Comparison of ENCODE assay signal across 15 mouse cellular contexts in the genomic region with DNA sequence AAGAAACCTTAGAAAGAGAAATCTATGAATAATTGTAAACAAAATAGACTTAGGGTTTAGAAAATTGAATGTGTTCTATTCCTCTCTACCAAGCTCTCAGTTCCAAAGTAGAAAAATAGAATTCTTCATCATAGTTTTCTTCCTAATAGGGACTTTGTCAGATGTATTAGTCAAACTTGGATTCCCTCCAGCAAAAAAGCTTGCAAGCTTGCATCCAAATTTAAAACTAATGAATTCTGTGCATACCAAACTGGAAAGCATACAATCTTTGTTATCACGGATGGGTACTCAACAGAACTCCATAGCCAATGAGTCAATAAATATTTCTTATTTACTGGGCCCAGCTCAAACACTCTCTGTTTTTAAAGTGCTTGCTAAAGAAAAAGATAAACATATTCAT.
"Had no signal": no experiment of that assay in that cellular context is flagged by ENCODE, and none has a peak within 500 bp of the region (broad histone marks: within the 10 kb centered on the region; RNA-seq: fewer than 3 reads in every experiment).

No protein-coding gene starts in this region.

- H3K4me1 ChIP-seq: limb, embryonic 10.5 days; liver, embryonic 15.5 days; neural tube, embryonic 13.5 days had no signal

- H3K27me3 ChIP-seq: liver, embryonic 15.5 days; neural tube, embryonic 13.5 days had no signal

- H3K27ac ChIP-seq: left cerebral cortex, adult 2 months; limb, embryonic 10.5 days; liver, embryonic 15.5 days; neural tube, embryonic 13.5 days had no signal

- H3K36me3 ChIP-seq: limb, embryonic 10.5 days; liver, embryonic 15.5 days; neural tube, embryonic 13.5 days had no signal

- H3K9ac ChIP-seq: liver, embryonic 15.5 days; neural tube, embryonic 13.5 days had no signal

- DNase-seq: kidney, adult 9 months; kidney, postnatal 14 days; lung, adult 2 months; lung, postnatal 36 days; midbrain, embryonic 14.5 days; retina, postnatal 1 day; right cerebral cortex, postnatal 4 days; spleen, adult 18-20 months; thymus, postnatal 36 days had no signal

- ATAC-seq: intestine, postnatal 0 days had no signal

- H3K9me3 ChIP-seq: limb, embryonic 10.5 days; liver, embryonic 15.5 days; neural tube, embryonic 13.5 days had no signal

- H3K4me3 ChIP-seq: left cerebral cortex, adult 2 months; limb, embryonic 10.5 days; liver, embryonic 15.5 days; neural tube, embryonic 13.5 days had no signal

- H3K4me2 ChIP-seq: liver, embryonic 11.5 days; liver, embryonic 15.5 days; neural tube, embryonic 13.5 days had no signal
